Mouse (Mus musculus) hematopoietic multipotent progenitor cell, adult 10-12 weeks (in vitro differentiated cells): Measurements from ENCODE around the gene Ccnyl1. TPM values are rescaled to one million over a fixed set of nuclear protein-coding genes. Genes with fewer than 3 reads are reported as not detected.

Source experiments
- polyA plus RNA-seq: library from polyadenylated mRNA; stranded (reverse); fragments of >175 nt; gene quantifications from 2 replicates; pipeline ENCODE4 v1.2.3, GENCODE M21; 2012; ENCODE audit warnings: low replicate concordance

The Ccnyl1 gene
- polyA plus RNA-seq = 10.9 and 26.6 TPM in 2 replicates

GRCm38 (mm10) chr1:64690213-64691013, at the start of gene Ccnyl1:
Gene Ccnyl1 (plus strand): TSS chr1:64690455.

DNA sequence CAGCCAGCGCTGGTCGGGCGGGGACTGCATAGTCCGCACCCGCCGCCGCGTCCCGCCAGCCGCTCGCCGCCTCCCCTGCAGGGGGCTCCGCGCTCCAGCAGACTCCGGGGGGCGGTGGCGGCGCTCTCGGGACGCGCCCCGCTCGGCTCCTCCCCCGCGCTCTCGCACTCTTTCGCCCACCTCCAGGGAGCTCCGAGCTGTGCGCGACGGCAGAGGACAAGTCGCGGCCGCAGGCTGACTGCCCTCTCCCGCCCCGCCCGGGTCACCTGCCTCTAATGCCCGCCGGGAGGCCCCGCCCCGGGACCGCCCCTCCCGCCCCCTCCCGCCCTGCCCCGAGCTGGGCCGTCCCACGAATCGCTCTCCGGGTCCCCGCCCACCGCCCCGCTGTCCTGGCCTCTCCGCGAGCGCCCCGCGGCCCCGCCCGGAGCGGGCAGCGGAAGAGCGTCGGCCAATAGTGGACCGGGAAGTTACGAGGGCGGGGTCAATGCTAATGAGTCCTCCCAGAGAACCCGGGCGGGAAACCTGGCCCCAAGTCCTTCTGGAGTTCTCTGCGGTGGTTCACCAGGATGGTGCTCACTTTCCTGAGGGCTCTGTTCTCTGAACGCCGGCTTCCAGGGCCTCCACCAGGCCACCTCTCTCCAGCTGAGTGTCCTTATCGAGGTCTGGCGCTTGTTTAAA, 47.4 kb downstream of the Ccnyl1 start, which contains the start of gene Fzd5:
Gene Fzd5 (minus strand): TSS at position 250 of the 678 bp plus-strand sequence.

Other genes starting within 250 kb of the Ccnyl1 start
- 12.2 and 14.7 TPM in 2 replicates for gene Creb1, start 157.8 kb upstream of the Ccnyl1 start, polyA plus RNA-seq
- gene Mettl21a, start 73.2 kb upstream of the Ccnyl1 start, polyA plus RNA-seq = 8.1 and 8.2 TPM in 2 replicates
- gene Fzd5, start 47.3 kb downstream of the Ccnyl1 start, polyA plus RNA-seq = 7.7 and 12.4 TPM in 2 replicates